Mouse (Mus musculus) neural tube, embryonic 11.5 days (tissue): Measurements from ENCODE around the gene Olfr684. TPM values are rescaled to one million over a fixed set of nuclear protein-coding genes. Genes with fewer than 3 reads are reported as not detected.

Experiments
- ATAC-seq: fragments of 200-750 bp; cut with Nextera tagmentation; 2 replicates; pipeline ENCODE4 v1.8.0; 2017; ENCODE audit warnings: moderate number of reproducible peaks, mild to moderate bottlenecking, moderate TSS enrichment, moderate library complexity; ENCODE audit not compliant: insufficient read depth, low FRiP score, low TSS enrichment
- DNase-seq: peaks from one replicate; pipeline ENCODE4 v3.0.0-alpha.2; 2015; ENCODE audit warnings: low spot score
- H3K27ac ChIP-seq: fragments of 300-500 bp; sonication (generic); 2 replicates; pipeline ENCODE4 v1.5.1; 2014; ENCODE audit warnings: low read depth, mild to moderate bottlenecking, low read length
- H3K27me3 ChIP-seq: fragments of 300-500 bp; sonication (generic); 2 replicates; pipeline ENCODE4 v1.6.1; 2014; ENCODE audit warnings: mild to moderate bottlenecking, low read length, mixed read lengths; ENCODE audit not compliant: control insufficient read depth, insufficient read depth
- H3K36me3 ChIP-seq: fragments of 300-500 bp; sonication (generic); 2 replicates; pipeline ENCODE4 v1.6.1; 2014; ENCODE audit warnings: mild to moderate bottlenecking, low read length, moderate library complexity, mixed read lengths; ENCODE audit not compliant: control insufficient read depth, insufficient read depth
- H3K4me1 ChIP-seq: fragments of 300-500 bp; sonication (generic); 2 replicates; pipeline ENCODE4 v1.6.1; 2014; ENCODE audit warnings: low read length, mixed read lengths; ENCODE audit not compliant: control insufficient read depth, insufficient read depth
- H3K4me2 ChIP-seq: fragments of 300-500 bp; sonication (generic); 2 replicates; pipeline ENCODE4 v1.6.1; 2014; ENCODE audit warnings: low read depth, mild to moderate bottlenecking, moderate library complexity
- H3K4me3 ChIP-seq: fragments of 300-500 bp; sonication (generic); 2 replicates; pipeline ENCODE4 v1.5.1; 2014; ENCODE audit warnings: low read depth, low read length
- H3K9ac ChIP-seq: fragments of 300-500 bp; sonication (generic); 2 replicates; pipeline ENCODE4 v1.6.1; 2014; ENCODE audit warnings: mild to moderate bottlenecking, low read length
- H3K9me3 ChIP-seq: fragments of 300-500 bp; sonication (generic); 2 replicates; pipeline ENCODE4 v1.6.1; 2016; ENCODE audit warnings: low read length; ENCODE audit not compliant: control insufficient read depth
- WGBS: fragments of 180-500 bp; shearing (Covaris S2); extraction: QIAGEN DNeasy Blood & Tissue Kit; methylation state at CpG from one replicate; pipeline ENCODE4 v1.1.7; 2014; 5-methylcytosine and 5-hydroxymethylcytosine counted together
- polyA plus RNA-seq: library from polyadenylated mRNA; unstranded; fragments of >200 nt; fragmentation: Nextera tagmentation; extraction: Ambion mirVana; gene quantifications from 2 replicates; pipeline ENCODE4 v1.2.1, GENCODE M21; 2014

The Olfr684 gene
- polyA plus RNA-seq = not detected in 2 replicates

DNA sequence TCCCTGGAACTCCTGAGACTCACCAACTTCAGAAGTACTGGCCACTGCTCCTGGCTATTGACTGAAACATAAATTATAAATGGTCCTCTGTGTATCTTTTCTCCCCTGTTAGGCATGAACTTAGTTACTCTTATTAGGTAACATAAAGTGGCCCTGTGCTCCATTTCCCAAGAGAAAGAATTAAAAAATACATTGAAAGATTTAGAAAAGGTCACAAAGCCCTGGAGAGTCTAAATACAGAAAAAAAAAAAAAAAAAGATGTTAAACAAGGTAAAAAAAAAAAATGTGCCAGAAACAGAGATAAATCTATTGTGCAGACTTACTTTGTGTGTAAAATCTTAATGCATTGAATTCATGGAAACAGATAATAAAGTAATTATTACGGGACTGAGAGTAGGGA is at the start of gene Olfr684:
TSS of gene Olfr684 (minus strand) at position 101 of the 400 bp plus-strand sequence.
- Histone ChIP-seq H3K9me3 (no peaks in the 10 kb centered on the region), H3K27ac (no peak within 1 kb of the TSS), H3K4me2 (no peak within 1 kb of the TSS), H3K9ac (no peak within 1 kb of the TSS), H3K27me3 (no peaks in the 10 kb centered on the region), H3K4me1 (no peaks in the 10 kb centered on the region), H3K36me3 (no peaks in the 10 kb centered on the region), H3K4me3 (no peak within 1 kb of the TSS)
- no peak for DNase-seq
- 63% methylated on average over 1 of the region's 1 CpGs for WGBS
- ATAC-seq = no peak

DNA sequence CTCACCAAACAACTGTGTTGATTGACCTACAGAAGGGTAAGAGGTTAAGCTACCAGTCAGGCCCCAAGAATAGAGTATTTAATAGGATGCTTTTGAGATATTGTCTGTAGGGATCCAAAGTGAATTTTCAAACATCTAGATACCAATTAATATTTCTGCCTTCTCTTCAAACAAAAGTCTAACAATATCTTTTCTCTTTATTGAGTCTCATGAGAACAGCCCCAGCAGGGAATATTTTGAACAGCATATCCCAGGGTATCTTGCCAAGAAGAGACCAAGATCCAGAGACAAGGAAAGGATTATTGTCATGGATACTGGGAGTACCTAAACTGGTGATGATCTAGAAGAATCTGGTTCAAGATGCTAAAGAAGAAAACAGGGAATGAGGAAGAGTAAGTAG is 43.9 kb upstream of the Olfr684 start, which contains the start of gene Olfr686:
TSS of gene Olfr686 (minus strand) at position 101 of the 400 bp plus-strand sequence.
- no peak within 1 kb of the TSS for H3K4me2 ChIP-seq
- H3K36me3 ChIP-seq = no peaks in the 10 kb centered on the region
- H3K27ac ChIP-seq = no peak within 1 kb of the TSS
- H3K4me1 ChIP-seq = no peaks in the 10 kb centered on the region
- H3K4me3 ChIP-seq = no peak within 1 kb of the TSS
- ATAC-seq = no peak
- H3K9ac ChIP-seq = no peak within 1 kb of the TSS
- DNase-seq = no peak
- H3K9me3 ChIP-seq = no peaks in the 10 kb centered on the region
- no peaks in the 10 kb centered on the region for H3K27me3 ChIP-seq

DNA sequence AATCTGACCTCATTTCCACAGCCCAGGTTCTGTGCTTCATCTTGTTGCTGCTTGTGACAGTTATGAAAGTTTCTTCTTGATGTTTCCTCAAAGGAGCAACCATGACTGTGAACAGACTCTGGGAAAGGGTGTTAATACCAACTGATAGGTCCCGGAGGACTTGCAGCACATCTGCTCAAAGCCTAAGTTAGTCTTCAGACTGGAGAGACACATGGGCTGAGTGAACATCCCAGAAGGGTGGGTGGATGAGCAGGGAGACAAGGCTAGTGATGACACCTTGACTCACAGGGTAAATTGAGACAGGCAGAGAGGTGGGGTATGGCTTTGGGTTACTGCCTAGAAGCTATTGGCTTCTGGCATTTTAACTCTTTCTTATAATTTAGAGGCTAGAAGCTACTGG is 22.5 kb upstream of the Olfr684 start, which contains the start of gene Olfr685:
TSS of gene Olfr685 (minus strand) at position 101 of the 400 bp plus-strand sequence.
- no peak within 1 kb of the TSS for H3K27ac ChIP-seq
- no peak for DNase-seq
- no peaks in the 10 kb centered on the region for H3K9me3 ChIP-seq
- no peaks in the 10 kb centered on the region for H3K4me1 ChIP-seq
- H3K27me3 ChIP-seq = no peaks in the 10 kb centered on the region
- no peak for ATAC-seq
- H3K36me3 ChIP-seq = no peaks in the 10 kb centered on the region
- no peak within 1 kb of the TSS for H3K4me3 ChIP-seq
- no peak within 1 kb of the TSS for H3K4me2 ChIP-seq
- 77% methylated on average over 1 of the region's 1 CpGs for WGBS
- H3K9ac ChIP-seq = no peak within 1 kb of the TSS

DNA sequence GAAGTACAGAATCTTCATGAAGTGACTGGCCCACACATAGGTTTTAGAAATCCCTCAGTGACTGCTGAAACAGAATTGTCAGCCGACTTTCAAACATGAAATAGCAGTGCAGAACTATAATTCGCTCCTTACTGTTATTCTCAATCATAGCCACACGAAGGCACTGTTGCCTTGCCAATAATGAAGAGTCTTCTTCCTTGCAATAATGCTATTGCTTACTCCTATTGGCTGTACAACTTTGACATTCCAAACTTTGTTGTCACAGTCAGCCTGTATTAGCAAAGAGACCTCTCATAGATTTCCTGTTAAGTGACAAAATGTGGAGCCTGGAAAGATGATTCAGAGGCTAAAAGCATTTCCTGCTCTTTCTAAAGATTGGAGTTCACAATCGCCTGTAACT is 7.3 kb upstream of the Olfr684 start:
- 54% methylated on average over 4 of the region's 4 CpGs for WGBS

DNA sequence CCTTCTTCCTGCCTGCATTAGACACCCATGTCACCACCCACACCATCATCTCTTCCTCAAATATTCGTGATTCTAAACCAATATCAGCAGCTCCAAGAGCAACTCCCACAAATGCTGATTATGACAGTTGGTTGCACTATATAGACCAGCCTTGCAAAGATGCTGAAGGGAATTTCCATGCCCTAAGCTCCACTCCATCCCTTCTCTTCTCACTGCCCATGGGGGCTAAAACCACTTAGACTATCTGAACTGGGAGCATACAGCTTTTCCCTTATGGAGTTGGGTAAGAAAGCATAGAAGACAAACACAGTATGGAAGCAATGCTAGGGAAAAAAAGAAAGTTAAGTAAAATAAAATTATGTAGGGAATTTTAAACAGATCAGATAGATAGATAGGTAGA is 16.5 kb downstream of the Olfr684 start, which contains the start of gene Olfr683:
TSS of gene Olfr683 (minus strand) at position 101 of the 400 bp plus-strand sequence.
- Histone ChIP-seq H3K9ac (no peak within 1 kb of the TSS), H3K4me3 (no peak within 1 kb of the TSS), H3K27ac (no peak within 1 kb of the TSS), H3K27me3 (no peaks in the 10 kb centered on the region), H3K36me3 (no peaks in the 10 kb centered on the region), H3K9me3 (no peaks in the 10 kb centered on the region), H3K4me2 (no peak within 1 kb of the TSS), H3K4me1 (no peaks in the 10 kb centered on the region)
- ATAC-seq (no peak), DNase-seq (no peak)
- 66% methylated on average over 1 of the region's 1 CpGs for WGBS

More for the DNA sequence above, 7.3 kb upstream of the Olfr684 start:
- DNase-seq (no peak), ATAC-seq (no peak)
- Histone ChIP-seq H3K9ac (no peak overlapping the region), H3K4me2 (no peak overlapping the region), H3K9me3 (no peaks in the 10 kb centered on the region), H3K4me3 (no peak overlapping the region), H3K27ac (no peak overlapping the region), H3K4me1 (no peaks in the 10 kb centered on the region), H3K27me3 (no peaks in the 10 kb centered on the region), H3K36me3 (no peaks in the 10 kb centered on the region)

DNA sequence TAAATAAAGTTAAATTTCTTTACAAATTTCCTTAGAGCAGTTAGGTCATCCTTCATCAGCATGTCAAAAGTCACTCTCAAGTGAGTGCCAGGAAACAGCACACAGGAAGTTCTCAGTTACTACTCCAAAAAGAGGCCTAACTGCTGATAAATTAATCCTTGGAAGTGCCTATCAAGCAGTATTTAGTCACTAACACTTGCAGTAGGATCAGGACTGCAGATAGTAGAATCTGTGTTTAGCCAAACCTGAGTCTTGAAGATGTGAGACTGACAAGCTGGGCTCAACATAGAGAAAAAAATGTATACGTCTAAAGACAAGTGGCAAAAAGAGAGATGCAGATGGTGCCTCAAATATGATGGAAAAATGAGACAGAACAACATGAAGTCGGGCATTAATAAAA is 22.2 kb downstream of the Olfr684 start:
- H3K9me3 ChIP-seq = no peaks in the 10 kb centered on the region
- H3K4me1 ChIP-seq = no peaks in the 10 kb centered on the region
- ATAC-seq (no peak), DNase-seq (no peak)
- 85% methylated on average over 2 of the region's 2 CpGs for WGBS
- no peak overlapping the region for H3K4me2 ChIP-seq
- no peaks in the 10 kb centered on the region for H3K27me3 ChIP-seq
- H3K36me3 ChIP-seq = no peaks in the 10 kb centered on the region
- H3K4me3 ChIP-seq = no peak overlapping the region
- no peak overlapping the region for H3K9ac ChIP-seq
- H3K27ac ChIP-seq = no peak overlapping the region

DNA sequence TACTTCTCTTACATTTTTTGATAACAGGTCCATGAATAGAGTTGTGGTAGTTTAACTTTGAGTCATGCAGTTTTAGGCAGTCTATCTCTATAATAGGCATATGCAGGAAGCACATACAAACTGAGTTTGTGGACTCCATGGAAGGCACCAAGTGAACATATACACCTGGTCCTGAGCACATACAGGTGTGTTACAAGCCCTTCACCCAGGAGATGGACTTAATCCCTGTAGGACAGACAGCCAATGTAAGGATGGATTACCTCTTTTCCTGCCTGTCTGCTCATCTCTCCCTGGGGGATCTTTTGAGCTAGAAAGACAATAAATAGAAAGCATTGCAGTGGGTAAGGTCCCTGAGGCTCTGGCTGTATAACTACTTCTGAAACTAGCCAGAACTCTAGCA is 46.9 kb downstream of the Olfr684 start, which contains the start of gene Olfr681:
TSS of gene Olfr681 (plus strand) at position 301 of the 400 bp plus-strand sequence.
- Histone ChIP-seq H3K27ac (no peak within 1 kb of the TSS), H3K4me2 (no peak within 1 kb of the TSS), H3K4me3 (no peak within 1 kb of the TSS), H3K36me3 (no peaks in the 10 kb centered on the region), H3K27me3 (no peaks in the 10 kb centered on the region), H3K9ac (no peak within 1 kb of the TSS), H3K9me3 (no peaks in the 10 kb centered on the region), H3K4me1 (no peaks in the 10 kb centered on the region)
- DNase-seq (no peak), ATAC-seq (no peak)

Other genes with a start within 250 kb of the Olfr684 start
- not detected in 2 replicates for gene Olfr667, start 242.2 kb downstream of the Olfr684 start, polyA plus RNA-seq
- not detected in 2 replicates for gene Olfr668, start 235.6 kb downstream of the Olfr684 start, polyA plus RNA-seq
- gene Olfr669, start 229.4 kb downstream of the Olfr684 start, polyA plus RNA-seq = not detected in 2 replicates
- gene Olfr670, start 201.0 kb downstream of the Olfr684 start, polyA plus RNA-seq = not detected in 2 replicates
- gene Olfr671, start 184.5 kb downstream of the Olfr684 start, polyA plus RNA-seq = not detected in 2 replicates
- gene Olfr672, start 161.6 kb downstream of the Olfr684 start, polyA plus RNA-seq = not detected in 2 replicates
- gene Olfr675, start 135.2 kb downstream of the Olfr684 start, polyA plus RNA-seq = not detected in 2 replicates
- not detected in 2 replicates for gene Olfr676, start 131.0 kb downstream of the Olfr684 start, polyA plus RNA-seq
- not detected in 2 replicates for gene Olfr677, start 112.3 kb downstream of the Olfr684 start, polyA plus RNA-seq
- not detected in 2 replicates for gene Olfr678, start 99.2 kb downstream of the Olfr684 start, polyA plus RNA-seq
- gene Olfr679, start 82.4 kb downstream of the Olfr684 start, polyA plus RNA-seq = not detected in 2 replicates
- not detected in 2 replicates for gene Olfr680-ps1, start 70.8 kb downstream of the Olfr684 start, polyA plus RNA-seq
- gene Olfr681, start 46.8 kb downstream of the Olfr684 start, polyA plus RNA-seq = not detected in 2 replicates
- gene Olfr683, start 16.6 kb downstream of the Olfr684 start, polyA plus RNA-seq = not detected in 2 replicates
- not detected in 2 replicates for gene Olfr685, start 22.4 kb upstream of the Olfr684 start, polyA plus RNA-seq
- gene Olfr686, start 43.8 kb upstream of the Olfr684 start, polyA plus RNA-seq = not detected in 2 replicates
- gene Olfr688, start 124.4 kb upstream of the Olfr684 start, polyA plus RNA-seq = not detected in 2 replicates
- not detected in 2 replicates for gene Olfr689, start 147.5 kb upstream of the Olfr684 start, polyA plus RNA-seq
- gene Olfr690, start 170.5 kb upstream of the Olfr684 start, polyA plus RNA-seq = not detected in 2 replicates
- not detected in 2 replicates for gene Olfr691, start 178.6 kb upstream of the Olfr684 start, polyA plus RNA-seq
- gene Olfr692, start 204.6 kb upstream of the Olfr684 start, polyA plus RNA-seq = not detected in 2 replicates
- not detected in 2 replicates for gene Gm5901, start 211.4 kb upstream of the Olfr684 start, polyA plus RNA-seq
- gene Fam160a2, start 236.4 kb upstream of the Olfr684 start, polyA plus RNA-seq = 33.0 and 36.1 TPM in 2 replicates
- not detected in 2 replicates for gene Cnga4, start 240.9 kb upstream of the Olfr684 start, polyA plus RNA-seq